Mouse (Mus musculus) cerebellum, adult 9-11 months (tissue): ENCODE results near the gene Mief1.

Experiments used
- DNase-seq: peaks from one replicate; pipeline ENCODE4 v3.0.0; 2022

Gene Mief1

GRCm38 (mm10) chr15:80271858-80272396 is 38.1 kb downstream of the Mief1 start:
- DNase-seq, result no peak

DNA sequence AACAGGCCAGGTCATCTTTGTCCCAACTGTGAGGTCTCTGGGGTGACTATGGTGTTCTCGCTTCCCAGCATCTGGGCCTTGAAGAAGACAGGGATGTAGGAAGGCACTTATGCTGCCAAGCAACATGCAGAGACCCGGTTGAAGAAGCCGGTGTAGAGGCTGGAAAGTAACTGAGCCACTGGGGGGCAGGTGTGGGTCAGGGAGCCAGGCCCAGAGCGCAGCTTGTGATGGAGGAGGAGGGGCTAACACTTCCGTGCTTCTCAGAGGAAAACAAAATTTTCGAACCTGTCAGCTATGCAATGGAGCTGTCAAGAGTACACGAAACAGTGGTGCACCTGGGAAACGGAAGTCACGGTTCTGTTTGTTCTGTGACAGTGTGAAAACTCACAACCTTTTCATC is 43.3 kb downstream of the Mief1 start:
- DNase-seq, result peak; percentile 72

DNA sequence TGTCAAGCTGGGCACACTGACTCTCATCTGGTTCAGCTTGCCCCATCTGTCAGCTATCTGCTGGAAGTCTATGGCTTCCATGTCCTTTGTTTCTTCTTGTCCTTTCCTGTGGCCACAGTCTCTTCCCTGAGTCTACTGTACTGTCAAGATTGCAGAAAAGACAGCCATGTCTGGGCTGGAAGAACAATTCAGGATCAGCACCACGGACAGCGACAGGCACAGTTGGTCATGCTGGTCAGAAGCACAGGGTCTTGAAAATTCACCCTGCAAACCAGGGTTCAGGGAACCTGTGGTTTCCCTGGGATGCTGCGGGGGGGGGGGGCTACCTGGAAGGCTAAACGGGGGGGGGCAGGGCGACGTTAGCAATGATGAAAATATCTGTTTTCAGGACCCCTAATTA is 43.8 kb downstream of the Mief1 start:
- no peak for DNase-seq

DNA sequence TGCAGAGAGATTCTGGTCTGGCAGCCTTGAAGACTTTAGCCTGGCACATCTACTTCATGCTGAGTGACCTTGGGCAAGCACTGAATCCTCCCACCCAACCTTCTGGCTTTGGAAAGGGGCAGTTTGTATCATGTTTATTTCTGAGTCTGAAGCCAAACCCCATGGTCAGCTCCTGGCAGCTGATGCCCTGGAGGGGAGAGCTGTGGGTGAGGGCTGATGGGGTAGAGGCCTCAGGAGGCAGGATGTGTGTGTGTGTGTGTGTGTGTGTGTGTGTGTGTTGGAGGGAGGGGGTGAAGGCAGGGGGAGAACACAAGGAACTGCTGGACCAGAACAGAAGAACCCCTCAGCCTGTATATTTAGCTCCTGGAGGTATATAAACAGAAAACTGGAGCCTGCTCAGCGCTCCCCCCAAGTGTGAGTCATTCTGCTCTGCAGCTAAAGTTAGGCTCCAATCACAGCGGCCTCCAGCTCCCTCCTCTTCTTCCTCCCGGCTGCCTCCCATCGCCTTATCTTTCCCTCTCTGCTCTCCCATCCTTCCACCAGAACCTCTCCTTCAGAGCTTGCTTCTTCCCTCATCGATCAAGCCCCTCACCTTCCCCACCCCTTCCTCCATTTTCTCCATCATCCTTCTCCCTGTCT is 44.4 kb downstream of the Mief1 start:
- peak; percentile 82 for DNase-seq

DNA sequence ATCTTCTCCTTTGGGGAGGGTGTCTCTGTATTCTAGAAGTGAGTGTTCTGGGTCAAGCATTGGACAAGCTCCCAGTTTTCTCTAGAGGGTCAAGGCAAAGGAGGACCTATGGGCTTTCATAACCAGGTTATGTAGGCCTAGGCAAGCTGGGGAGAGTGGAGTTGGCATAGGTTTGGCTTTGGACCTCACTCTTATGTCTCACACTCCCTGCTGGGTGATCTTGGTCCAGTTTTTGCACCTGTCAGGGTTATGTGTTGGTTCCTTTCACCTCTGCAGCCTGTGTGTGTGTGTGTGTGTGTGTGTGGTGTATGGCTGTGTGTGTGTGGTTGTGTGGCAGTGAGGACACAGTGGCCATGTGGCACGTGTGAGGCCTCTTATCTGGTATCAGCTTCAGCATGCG is 45.2 kb downstream of the Mief1 start:
- DNase-seq, result peak; percentile 56

GRCm38 (mm10) chr15:80280646-80281045 is 46.8 kb downstream of the Mief1 start:
- peak; percentile 40 for DNase-seq

GRCm38 (mm10) chr15:80286851-80287415 is 53.1 kb downstream of the Mief1 start, which contains the start of gene Cacna1i:
Gene Cacna1i (plus strand): TSS chr15:80287238.
- DNase-seq, result peak; percentile 84

DNA sequence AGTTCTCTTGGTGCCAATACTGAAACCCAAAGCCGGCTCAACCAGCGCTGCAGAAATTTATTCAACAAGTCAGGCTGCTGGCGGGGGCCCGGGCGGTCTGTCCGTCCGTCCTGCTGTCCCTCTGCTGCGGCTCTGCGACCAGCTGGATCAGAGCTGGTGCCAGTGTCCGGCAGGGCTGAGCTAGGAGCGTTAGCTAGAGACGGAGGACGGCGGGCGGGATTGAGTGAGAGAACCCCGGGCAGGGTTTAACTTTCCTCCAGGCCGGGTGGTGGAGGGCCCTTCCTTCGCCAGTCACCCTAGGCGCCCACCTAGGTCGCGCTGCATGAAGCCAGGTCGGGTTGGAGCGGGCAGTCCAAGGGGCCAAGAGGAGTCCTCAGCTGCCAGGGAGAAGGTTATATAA is 54.2 kb downstream of the Mief1 start:
- peak; percentile 81 for DNase-seq

- peak; percentile 88 for DNase-seq
Measured at GRCm38 (mm10) chr15:80289436-80289835, 55.6 kb downstream of the Mief1 start.

GRCm38 (mm10) chr15:80297146-80297545 is 63.3 kb downstream of the Mief1 start:
- no peak for DNase-seq
